Mouse (Mus musculus) embryo, embryonic 10 days (tissue): ENCODE data around the gene Rsph9.
A peak's percentile ranks its signal among the peaks of the same experiment; 100 is the strongest.

Source experiments
- DNase-seq: peaks from one replicate; pipeline ENCODE4 v3.0.0-alpha.2; 2015; ENCODE audit warnings: low spot score

Gene Rsph9

DNA sequence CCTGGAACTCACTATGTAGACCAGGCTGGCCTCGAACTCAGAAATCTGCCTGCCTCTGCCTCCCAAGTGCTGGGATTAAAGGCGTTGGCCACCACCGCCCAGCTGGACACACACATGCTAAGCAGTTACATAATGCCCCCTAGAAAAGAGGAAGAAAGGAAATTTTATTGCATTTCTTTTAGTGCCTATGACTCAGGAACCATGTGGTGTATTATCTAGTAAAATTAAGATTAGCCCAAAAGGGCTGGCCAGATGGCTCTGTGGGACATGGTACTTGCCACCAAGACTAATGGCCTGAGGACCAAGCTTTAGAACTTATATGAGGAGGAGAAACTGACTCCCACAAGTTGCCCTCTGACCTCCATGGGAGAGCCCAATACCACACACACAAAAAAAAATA lies 4.1 kb downstream of the Rsph9 start:
- DNase-seq = no peak

DNA sequence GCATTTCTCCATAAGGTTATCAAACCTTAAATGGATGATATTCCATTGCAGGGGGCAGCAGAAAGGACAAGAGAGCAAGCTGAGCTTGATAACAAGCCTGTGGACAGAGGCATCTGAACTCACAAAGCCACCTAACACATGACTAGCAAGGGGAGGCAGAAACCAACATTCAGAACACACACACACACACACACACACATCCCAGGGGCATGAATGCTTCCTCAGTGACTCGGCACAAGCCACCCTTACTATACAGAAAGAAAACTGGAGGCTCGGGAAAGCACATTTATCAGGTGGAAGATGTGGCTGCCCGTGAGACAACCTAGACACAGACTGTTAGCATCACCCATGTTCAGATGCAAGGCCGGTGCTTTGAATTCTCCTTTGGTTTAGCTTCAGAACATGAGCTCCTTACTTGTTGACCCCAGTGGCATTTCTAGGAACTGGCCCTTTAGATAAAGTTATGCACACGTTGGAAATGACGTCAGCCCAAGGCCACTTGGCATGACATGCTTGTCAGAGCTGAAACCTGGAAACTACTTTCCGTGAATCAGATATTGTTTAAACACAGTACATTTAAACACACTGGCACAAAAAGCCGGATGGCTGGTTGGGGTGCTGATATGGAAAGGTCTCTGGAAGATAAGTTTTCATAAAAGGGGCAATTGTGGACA lies 5.3 kb downstream of the Rsph9 start:
- DNase-seq = no peak

DNA sequence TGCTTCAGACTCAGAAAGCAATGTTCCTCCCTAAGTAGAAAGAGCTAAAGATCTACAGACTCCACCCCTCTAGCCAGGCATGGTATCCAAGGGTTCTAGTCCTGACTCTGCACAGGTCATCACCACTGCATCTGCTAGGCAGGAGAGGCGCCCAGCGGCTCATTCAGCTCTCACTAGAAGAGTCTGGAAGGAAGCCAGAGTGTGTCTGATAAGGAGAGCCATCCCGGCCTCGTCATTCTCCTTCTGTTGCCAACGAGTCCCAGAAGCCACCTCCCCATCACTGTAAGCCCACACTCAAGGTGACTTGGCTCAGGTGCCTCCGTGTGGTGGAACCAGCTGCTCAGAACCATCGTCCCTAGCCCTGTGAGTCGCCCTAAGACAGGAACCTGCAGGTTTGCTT lies 11.2 kb downstream of the Rsph9 start:
- DNase-seq = no peak

DNA sequence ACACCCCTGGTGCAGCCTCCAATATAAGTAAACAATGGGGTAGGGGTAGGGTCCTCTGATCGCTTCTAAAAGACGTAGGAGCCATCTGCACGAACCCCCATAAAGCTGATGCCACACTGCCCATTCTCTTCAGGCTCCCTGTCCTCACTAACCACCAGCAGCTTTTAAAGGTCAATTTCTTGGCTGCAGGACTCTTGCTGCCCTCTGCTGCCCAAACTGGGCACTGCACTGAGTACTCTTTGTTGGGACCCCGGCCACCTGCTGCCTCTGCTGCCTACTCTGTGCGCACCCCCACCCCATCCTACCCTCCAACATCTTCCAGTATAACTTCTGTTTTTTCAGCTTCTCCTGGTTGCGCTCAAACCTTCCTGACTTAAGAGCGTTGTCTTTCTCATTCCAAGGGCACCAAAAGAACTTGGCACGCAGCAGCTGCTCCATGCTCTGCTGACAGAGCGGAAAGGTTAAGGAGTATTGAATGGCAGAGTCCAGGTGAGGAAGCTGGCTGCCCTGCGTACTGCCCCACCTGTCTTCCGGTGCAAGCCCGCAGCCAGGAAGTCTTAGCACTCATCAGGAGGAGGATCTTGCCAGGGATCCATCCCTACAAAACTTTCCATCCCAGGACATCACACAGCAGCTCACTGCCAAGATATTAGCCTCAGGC lies 11.8 kb downstream of the Rsph9 start:
- DNase-seq = peak; percentile 85

DNA sequence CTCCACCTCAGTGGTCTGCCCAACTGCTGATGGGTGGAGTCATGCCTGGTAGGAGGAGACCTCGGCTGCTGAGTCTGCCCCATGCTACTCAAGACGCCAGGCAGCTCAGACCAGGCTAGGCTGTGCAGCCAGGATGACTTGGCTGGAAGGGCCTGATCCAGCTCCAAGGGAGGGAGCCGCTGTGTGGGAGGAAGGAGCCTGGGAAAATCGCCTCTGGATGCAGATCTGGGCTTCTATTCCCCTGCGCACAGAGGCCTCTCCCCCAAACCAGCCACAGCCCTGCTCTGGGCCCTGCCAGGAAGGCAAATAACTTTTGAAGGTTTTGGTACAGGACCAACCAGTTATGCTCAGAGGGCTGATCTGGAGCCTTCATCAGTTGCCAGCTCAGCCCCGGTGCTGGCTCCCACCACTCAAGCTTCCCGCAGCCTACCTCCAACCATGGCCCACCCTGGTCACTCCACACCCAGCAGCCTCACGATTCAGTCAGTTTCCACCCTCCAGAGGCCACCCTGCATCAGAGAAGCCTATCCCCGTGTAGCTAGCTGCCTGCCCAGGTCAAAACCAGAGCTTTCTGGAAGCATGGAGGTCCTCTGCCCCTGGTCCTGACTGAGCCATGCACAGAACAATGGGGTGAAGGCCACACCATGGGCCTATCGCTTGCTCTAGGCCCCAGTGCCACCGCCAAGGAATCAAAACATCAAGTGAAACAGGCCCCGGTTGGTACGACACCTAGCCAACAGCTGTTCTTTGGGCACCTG lies 14.1 kb downstream of the Rsph9 start:
- no peak for DNase-seq

DNA sequence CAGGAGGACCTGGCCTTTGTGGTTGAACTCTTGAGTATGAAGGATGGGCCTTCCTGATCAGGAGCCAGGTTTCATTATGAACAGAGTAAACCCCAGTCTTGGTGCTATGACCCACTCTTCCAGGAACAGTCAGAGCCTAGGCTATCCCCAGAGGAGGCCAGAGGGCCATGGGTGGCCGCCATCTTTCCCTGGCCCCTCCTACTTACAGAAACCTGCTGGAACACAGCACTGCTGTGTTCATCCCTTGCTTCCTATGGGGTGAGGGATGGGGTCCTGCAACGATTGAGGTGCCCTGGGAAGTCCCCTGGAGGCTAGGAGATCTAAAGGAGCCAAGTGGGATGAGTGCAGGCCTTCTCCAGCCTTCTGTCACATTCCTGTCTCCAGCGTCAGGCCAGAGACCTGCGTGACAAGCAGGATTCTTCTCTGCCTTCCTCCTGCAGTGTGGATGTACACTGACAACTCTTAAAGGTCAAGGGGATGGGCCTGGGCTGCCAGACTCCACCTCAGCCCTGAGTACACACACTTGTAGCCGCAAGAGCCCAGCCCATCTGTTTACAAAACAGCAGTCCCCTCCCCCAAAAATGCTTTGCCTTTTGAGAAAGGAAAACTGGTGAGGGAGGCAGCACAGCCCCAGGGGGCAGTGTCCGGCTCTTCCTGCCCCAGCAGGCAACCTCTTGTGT lies 16.1 kb downstream of the Rsph9 start:
- DNase-seq = no peak

DNA sequence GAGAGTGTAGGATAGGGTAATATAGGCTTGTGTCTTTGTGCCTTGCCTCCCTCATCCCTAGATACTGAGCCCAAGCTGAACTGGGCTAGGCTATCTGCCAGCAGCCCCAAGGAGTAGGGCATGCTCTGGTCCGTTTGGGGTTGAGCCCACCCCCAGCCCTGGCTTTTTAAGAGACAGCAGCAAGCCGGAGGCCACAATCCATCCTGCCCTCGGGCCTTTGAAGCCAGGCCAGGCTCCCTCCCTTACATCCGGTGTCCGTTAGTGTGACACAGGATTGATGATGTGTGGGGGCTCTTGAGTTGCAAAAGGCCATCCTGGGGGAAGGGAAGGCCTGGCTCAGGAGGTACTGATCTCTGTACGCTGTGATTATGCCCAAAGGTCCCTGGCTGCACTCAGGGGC lies 17.4 kb downstream of the Rsph9 start:
- peak; percentile 25 for DNase-seq

DNA sequence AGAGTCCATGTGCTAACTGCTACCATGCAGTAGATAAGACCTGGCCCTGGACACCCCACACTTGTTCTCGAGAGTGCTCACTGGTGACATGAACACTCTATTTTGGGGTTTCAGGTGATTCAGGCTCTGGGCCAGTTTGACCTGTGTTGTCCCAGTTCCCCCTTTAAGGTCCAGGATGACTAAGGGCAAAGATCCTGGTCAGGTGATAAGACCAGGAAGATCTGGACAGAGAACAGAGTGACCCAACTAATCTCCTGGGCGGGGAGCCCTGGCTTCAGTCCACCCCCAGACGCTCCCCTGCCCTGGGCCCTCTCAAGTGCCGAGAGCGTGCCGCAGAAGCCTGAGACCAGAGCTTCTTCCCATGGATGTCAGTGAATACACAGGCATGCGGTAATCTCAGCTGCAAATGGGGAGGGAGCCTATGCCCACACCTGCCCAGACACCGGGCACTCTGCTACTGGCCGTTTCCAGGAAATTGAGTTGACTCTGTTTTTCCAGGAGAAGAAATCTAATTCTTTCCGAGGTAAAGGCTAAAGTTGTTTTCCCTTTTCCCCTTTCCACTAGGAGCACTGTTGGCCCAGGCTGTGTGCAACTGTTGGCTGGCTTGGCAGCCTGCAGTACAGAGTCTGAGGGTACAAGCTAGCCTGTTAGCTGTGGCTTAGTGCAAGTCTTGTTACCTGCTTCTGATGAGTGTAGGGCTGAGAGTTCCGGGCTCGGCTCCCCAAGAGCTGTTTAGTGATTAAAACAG lies 19.9 kb downstream of the Rsph9 start:
- DNase-seq = no peak

DNA sequence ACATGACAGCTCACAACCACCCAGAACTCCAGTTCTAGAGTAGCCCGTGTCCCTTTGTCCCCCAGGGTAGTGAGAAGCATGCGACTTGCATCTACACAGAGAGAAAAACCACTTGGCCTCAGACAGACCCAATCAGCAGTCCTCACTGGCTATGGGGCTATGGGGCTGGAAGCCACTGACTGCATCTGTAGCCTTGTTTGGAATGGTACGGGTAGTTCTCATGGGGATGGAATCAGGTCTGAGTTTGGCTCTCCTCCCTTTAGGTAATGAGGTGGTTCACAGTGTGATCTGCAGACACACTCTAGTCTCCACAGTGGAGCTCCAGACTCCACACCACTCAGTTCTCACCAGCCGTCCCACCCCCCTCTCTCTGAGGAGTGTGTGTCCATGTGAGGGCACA lies 20.7 kb downstream of the Rsph9 start:
- DNase-seq = no peak

DNA sequence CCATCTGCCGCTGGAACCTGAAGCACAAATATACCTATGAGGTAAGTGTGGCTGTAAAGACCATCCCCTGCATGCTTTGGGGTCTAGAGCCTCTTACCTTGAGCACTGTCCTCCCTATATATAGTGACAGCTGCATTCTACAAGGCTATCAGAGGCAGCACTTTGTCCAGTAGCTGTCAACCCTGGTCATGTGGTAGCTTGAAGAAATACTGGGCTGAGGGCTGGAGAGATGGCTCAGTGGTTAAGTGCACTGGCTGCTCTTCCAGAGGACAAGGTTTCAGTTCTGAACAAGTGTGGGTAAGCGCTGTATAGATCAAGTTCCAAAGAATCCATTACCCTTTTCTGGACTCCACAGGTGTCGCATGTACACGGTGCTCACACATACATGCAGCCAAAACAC lies 21.2 kb downstream of the Rsph9 start:
- no peak for DNase-seq

DNA sequence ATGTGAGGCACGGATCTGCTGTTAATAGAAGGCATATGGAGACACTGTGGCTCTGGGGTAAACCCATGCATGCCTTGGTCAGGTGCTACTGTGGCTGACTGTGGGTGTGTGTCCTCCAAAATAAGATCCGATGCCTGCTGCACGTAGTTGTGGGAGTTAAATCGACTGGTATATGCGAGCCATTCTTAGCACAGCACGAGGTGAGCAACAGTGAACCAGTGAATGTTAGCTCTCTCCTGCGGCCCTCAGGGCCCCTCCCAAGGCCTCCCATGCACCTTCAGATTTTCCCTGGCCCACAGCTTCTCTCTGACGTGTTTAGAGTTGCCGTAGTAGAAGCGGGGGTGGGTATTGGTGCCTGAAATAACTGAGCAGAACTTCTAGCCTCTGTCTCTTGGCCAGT lies 24.4 kb downstream of the Rsph9 start:
- DNase-seq = no peak

DNA sequence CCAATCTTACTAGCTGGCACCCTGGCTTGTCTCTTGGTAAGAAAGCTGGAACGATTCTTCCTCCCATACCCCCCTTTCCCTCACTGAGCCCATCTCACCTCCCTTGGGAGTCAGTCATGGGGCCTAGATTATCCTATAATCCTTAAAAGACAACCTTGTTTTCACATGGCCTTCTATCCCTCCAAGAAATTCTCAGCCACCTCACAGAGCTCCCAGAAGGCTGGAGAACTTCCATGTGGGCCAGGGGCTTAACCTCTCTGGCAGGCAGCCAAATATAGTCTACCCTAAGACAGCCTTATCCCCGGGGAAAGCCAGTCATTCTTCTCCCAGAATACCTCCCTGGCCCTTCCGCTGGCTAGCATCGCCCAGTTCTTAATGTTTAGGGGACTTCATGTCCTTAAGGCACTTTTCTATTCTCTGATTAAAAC lies 25.6 kb downstream of the Rsph9 start:
- DNase-seq = no peak

DNA sequence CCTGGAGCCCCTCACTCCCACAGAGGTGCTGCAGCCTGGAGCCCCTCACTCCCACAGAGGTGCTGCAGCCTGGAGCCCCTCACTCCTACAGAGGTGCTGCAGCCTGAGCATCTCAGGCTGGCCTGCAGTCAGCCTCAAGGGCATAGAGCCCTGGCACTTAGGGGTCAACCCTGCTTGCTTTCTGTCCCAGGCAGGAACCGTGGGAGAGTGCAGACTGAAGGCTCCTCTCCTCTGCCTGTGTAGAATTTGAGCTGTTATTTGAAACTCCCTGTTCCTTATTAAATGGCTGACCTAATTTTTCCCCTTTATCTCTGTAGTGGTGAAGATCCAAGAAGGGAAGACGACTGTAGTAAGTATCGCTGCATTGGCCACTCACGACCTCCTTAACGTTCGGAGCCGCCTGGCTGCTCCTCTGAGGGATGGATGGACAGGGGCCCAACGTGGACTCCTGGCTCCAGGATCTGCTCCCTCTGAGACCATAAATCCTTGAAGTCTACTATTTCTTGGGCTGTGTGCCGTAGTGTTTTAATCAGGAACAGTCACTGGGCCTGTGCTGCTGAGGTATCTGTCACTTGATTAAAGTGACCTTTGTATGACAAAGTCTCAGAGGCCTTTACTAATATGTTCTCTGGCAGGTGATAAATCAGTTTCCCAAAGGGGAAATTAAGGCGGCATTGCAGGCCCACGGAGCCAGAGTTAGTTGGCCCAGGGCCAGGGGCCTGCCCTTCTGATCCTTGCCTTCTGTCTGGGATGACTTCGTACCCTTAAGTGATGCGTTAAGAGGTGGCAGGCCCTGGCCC lies 26.2 kb downstream of the Rsph9 start:
- no peak for DNase-seq

DNA sequence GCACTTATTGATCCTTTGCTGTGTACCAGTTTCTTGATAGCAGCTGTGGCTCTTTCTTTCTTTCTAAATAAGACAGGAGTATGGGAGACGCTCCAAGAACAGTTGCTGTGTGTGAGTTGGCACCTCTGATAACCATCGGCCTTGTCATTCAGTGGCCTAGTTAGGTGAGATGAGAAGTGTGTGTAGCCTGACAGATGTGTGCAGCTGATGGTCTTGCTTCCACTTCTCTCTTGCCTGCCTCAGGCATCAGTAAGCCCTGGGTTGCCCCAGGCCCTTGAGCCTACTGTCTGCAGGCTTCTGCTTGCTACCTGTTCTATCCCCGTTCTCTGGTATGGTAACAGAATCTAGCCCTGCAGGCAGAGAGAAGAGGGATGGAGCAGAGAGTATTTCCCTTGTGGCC lies 27.1 kb downstream of the Rsph9 start:
- no peak for DNase-seq

DNA sequence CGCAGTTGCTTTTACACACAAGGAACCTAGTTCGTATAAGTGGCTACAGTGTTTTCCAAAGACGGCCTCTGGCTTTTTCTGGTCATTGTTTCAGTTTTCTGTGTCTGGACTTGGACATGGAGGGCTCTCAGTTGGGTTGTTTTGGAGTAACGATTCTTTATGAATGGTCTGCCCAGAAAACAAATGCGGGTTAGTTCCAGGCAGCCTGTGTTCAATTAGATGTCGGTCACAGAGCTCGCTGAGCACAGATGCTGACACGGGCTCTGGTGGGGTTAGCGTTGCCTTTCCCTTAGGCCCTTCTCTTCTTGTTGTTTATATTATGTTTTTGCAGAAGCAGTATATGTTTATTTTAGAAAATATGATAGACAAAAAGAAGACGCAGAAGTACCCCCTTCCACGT lies 27.9 kb downstream of the Rsph9 start:
- DNase-seq = no peak

DNA sequence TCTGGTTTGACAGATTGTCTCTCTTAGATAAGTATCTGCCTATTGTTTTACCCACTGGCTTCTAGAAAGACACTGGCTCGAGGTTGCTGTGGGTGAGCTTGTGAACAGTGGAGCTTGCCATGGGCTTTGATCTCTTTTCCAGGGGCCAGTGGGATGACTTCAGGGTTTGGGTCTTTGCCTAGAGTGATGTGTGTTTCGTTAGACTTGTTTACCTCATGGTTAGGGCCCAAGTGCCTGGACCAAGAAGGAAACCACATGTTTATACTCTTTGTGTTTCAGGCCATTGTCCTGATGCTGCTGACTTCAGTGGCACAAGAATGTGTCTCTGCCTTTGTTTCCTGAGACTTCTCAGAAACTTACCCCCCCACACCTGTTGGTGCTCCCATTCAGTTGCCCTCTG lies 28.5 kb downstream of the Rsph9 start:
- no peak for DNase-seq

DNA sequence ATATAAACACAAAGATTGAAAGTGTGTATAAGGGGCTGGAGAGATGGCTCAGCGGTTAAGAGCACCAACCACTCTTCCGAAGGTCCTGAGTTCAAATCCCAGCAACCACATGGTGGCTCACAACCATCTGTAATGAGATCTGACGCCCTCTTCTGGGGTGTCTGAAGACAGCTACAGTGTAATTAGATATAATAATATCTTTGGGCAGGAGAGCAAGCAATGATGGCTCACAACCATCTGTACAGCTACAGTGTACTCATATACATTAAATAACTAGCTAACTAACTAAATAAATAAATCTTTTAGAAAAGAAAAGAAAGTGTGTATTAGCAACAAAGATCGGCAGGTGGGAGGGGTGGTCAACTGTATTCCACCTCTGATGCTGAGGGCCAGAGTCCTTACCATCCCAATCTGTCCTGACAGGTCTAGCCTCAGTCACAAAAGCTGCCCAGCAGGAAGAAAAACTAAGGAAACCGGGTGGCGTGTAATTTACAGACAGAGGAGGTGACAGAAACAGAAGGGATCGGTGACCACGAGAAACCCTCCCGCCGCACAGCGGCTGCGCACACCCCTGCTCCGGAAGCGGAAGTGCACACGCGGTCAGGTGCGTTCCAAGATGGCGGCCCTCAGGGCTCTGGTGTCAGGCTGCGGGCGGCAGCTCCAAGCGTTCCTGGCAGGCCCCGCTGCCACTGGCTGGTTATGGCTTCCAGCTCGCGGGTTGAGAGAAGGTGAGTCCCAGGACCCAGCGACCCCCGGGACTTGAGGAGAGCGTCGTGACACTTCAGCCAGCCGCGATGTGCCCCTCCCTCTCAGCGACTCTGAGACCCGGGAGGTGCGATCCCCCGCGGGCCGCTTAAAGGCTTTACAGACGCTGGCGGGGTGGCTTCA lies 33.4 kb downstream of the Rsph9 start, which contains the start of gene Mrps18a:
Gene Mrps18a (plus strand): TSS at position 585 of the 888 bp plus-strand sequence.
- DNase-seq = peak; percentile 94

DNA sequence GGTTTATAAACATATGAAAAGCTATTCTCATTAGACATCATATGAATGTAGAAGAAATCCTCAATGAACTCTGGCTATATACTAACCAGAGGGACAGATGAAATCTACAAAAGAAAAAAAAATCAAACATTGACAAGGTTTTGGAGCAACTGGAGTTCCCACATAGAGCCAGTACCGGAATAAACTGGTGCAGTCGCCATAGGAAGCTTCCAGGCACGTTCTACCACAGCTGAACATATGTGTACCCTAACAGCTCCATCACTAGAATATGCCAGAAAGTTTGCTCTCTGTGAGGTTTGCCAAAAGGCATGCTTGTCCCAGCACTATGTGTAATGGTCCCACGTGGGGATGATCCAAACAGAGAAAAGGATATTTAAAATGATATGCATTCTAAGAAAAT lies 35.7 kb downstream of the Rsph9 start:
- no peak for DNase-seq

DNA sequence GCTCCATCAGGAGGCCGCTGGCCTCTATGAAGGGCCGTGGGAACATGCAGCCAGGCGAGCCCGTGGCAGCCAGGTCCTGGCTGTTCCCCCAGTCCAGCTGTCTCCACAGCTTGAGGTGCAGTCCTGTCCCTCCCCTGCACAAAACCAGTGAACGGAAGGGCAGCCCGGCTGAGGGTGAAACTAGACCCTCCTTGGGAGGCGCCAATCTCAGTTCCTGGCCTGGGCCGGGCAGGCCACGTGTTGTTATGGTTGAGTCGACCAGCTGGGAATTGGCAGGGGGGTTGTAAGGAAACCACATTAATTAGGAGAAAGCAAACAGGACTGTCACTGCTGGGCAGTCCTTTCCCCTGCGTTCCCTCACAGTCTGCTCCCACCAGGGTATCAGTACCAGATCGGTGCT lies 39.5 kb downstream of the Rsph9 start:
- peak; percentile 79 for DNase-seq

DNA sequence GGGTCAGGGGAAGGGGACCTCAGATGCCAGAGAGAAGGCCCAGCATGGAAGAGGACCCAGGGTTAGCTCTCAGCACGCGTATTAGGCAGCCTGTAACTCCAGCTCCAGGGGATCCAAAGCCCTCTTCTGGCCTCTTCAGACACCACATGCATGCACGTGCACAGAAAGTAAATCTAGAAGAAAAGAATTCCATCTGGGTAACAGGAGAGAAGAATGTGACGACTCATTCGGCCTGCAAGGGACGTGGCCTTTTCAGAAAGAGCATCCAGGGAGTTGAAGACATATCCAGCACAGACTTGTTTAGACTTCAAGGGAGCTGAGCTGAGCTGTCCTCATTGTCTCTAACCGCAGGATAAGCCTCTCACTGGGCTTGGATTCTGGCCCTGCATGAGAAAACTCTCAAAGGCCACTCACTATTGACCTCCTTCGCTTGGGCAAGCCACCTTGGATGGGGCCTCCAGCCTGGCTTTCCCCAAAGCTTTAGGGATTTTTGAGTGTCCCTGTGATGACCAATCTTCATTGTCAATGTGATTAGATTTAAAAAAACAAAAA lies 41.3 kb downstream of the Rsph9 start:
- DNase-seq = no peak
